Mouse (Mus musculus): ENCODE measurements around the gene Nup155.

Gene Nup155

DNA sequence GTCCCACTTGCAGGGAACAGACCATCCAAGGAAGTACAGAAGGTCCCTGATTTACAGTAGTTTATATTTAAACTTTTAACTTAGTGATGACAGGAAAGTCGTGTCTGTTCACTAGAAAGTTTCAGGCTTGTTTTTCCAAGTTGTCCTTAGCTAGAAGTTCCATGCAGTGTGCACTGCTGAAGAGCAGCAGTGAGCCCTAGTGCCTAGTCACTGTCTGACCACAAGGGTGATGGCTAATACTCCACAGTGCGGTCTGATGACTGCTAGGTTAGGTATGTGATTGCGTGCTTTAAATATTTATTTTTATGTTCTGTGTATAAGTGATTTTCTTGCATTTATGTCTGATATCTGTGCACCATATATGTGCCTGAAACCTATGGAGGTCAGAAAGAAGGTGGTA lies 81.4 kb downstream of the Nup155 start:
- DNase-seq (ENCODE audit: low spot score) = no peak

GRCm38 (mm10) chr15:8200317-8200716 lies 91.2 kb downstream of the Nup155 start:
- DNase-seq (ENCODE audit: low spot score) = no peak

- DNase-seq (ENCODE audit: low spot score) = no peak
These were observed 99.3 kb downstream of the Nup155 start for GRCm38 (mm10) chr15:8208362-8208761.
